Mouse (Mus musculus) CH12.LX (cell line): ENCODE results near the gene Zfp593. TPM values are rescaled to one million over a fixed set of nuclear protein-coding genes. Genes with fewer than 3 reads are reported as not detected.

ENCODE experiments used
- DNase-seq: peaks from one replicate; pipeline ENCODE4 v3.0.0-alpha.2; 2013; ENCODE audit errors: extremely low read depth
- H3K27ac ChIP-seq: 2 replicates; pipeline ENCODE4 v1.5.1; 2012; ENCODE audit warnings: low read depth, mild to moderate bottlenecking, control low read depth, moderate library complexity; ENCODE audit not compliant: insufficient read depth
- H3K27me3 ChIP-seq: replicated peaks from 2 replicates; pipeline ENCODE3; 2012; ENCODE audit warnings: inconsistent platforms
- H3K36me3 ChIP-seq, 2 experiments: replicated peaks in 1 of 2; 2 replicates each; pipeline versions ENCODE3 to v1.6.1; 2012; ENCODE audit warnings: inconsistent platforms in 1 of 2, low read length in 1 of 2, mild to moderate bottlenecking in 1 of 2, mixed read lengths in 1 of 2, moderate library complexity in 1 of 2; ENCODE audit not compliant: control insufficient read depth in 1 of 2, insufficient read depth in 1 of 2
- H3K4me1 ChIP-seq, 2 experiments: 2 replicates each; pipeline ENCODE4 v1.6.1; 2012; ENCODE audit warnings: inconsistent platforms in 1 of 2, moderate library complexity in 1 of 2; ENCODE audit not compliant: insufficient read depth in 2 of 2, control insufficient read depth in 1 of 2
- H3K4me2 ChIP-seq: 2 replicates; pipeline ENCODE4 v1.6.1; 2012; ENCODE audit warnings: low read depth, mild to moderate bottlenecking, control low read depth; ENCODE audit not compliant: poor library complexity, insufficient read depth, severe bottlenecking
- H3K4me3 ChIP-seq, 3 experiments: fragments of 150-350 bp in 1 of 3; sonication (generic) in 1 of 3; replicated peaks in 1 of 3; 2 replicates each; pipeline versions ENCODE3 to v1.5.1; 2011 to 2012; ENCODE audit warnings: low read depth in 2 of 3, low read length in 2 of 3, mild to moderate bottlenecking in 2 of 3, moderate library complexity in 2 of 3, control low read depth in 1 of 3, improper control_type of control experiment in 1 of 3, inconsistent platforms in 1 of 3, mixed read lengths in 1 of 3; ENCODE audit not compliant: poor library complexity in 1 of 3
- H3K79me2 ChIP-seq: replicated peaks from 2 replicates; pipeline ENCODE4 v1.6.1; 2012; ENCODE audit warnings: mild to moderate bottlenecking, moderate library complexity; ENCODE audit not compliant: control insufficient read depth, poor library complexity, insufficient read depth, severe bottlenecking; ENCODE audit errors: extremely low read depth
- H3K9ac ChIP-seq: 2 replicates; pipeline ENCODE4 v1.6.1; 2012; ENCODE audit warnings: low read depth, mild to moderate bottlenecking, control low read depth, moderate library complexity; ENCODE audit not compliant: insufficient read depth
- H3K9me3 ChIP-seq: replicated peaks from 2 replicates; pipeline ENCODE3; 2012; ENCODE audit warnings: low read length, inconsistent platforms, mixed read lengths
- BHLHE40 ChIP-seq: IDR thresholded peaks from 2 replicates; pipeline ENCODE4 v1.6.1; 2011; ENCODE audit warnings: mild to moderate bottlenecking, low read depth, low read length, improper control_type of control experiment
- CHD1 ChIP-seq: IDR thresholded peaks from 2 replicates; pipeline ENCODE4 v1.6.1; 2012; ENCODE audit warnings: low read depth, low read length, improper control_type of control experiment, inconsistent platforms
- CTCF ChIP-seq, 2 experiments: IDR thresholded peaks in 1 of 2; conservative IDR thresholded peaks in 1 of 2; 2 replicates each; pipeline ENCODE4 v1.5.1; 2011 to 2012; ENCODE audit warnings: low read depth in 2 of 2, low read length in 2 of 2, improper control_type of control experiment in 1 of 2, inconsistent platforms in 1 of 2, mild to moderate bottlenecking in 1 of 2, moderate library complexity in 1 of 2
- ELF1 ChIP-seq: IDR thresholded peaks from 2 replicates; pipeline ENCODE4 v1.6.1; 2014; ENCODE audit warnings: low read depth, mild to moderate bottlenecking, inconsistent platforms, low read length, improper control_type of control experiment
- EP300 ChIP-seq: IDR thresholded peaks from 2 replicates; pipeline ENCODE4 v1.6.1; 2011; ENCODE audit warnings: low read length, improper control_type of control experiment
- ETS1 ChIP-seq: conservative IDR thresholded peaks from 2 replicates; pipeline ENCODE4 v1.6.1; 2012; ENCODE audit warnings: low read depth, mild to moderate bottlenecking, inconsistent platforms, low read length, improper control_type of control experiment, moderate library complexity
- GABPA ChIP-seq: IDR thresholded peaks from 2 replicates; pipeline ENCODE4 v1.6.1; 2012; ENCODE audit warnings: low read depth, low read length, improper control_type of control experiment, inconsistent platforms; ENCODE audit not compliant: insufficient replicate concordance
- HCFC1 ChIP-seq: IDR thresholded peaks from 2 replicates; pipeline ENCODE4 v1.6.1; 2012; ENCODE audit warnings: low read depth, mild to moderate bottlenecking, inconsistent platforms, low read length, improper control_type of control experiment
- IRF4 ChIP-seq: IDR thresholded peaks from 2 replicates; pipeline ENCODE4 v1.6.1; 2014; ENCODE audit warnings: low read depth, mild to moderate bottlenecking, inconsistent platforms, low read length, improper control_type of control experiment
- JUN ChIP-seq: IDR thresholded peaks from 2 replicates; pipeline ENCODE4 v1.6.1; 2011; ENCODE audit warnings: low read depth, mild to moderate bottlenecking, low read length, improper control_type of control experiment, moderate library complexity; ENCODE audit not compliant: insufficient read depth
- JUND ChIP-seq: conservative IDR thresholded peaks from 2 replicates; pipeline ENCODE4 v1.6.1; 2011; ENCODE audit warnings: low read depth, low read length, improper control_type of control experiment
- KAT2A ChIP-seq: IDR thresholded peaks from 2 replicates; pipeline ENCODE4 v1.6.1; 2012; ENCODE audit warnings: low read length, improper control_type of control experiment, inconsistent platforms; ENCODE audit not compliant: insufficient replicate concordance
- MAFK ChIP-seq: IDR thresholded peaks from 2 replicates; pipeline ENCODE4 v1.6.1; 2011; ENCODE audit warnings: low read length, improper control_type of control experiment; ENCODE audit not compliant: insufficient replicate concordance
- MAX ChIP-seq: IDR thresholded peaks from 2 replicates; pipeline ENCODE4 v1.6.1; 2011; ENCODE audit warnings: low read length, improper control_type of control experiment
- MAZ ChIP-seq: IDR thresholded peaks from 2 replicates; pipeline ENCODE4 v1.6.1; 2012; ENCODE audit warnings: low read depth, mild to moderate bottlenecking, inconsistent platforms, low read length, improper control_type of control experiment, moderate library complexity
- MEF2A ChIP-seq: IDR thresholded peaks from 2 replicates; pipeline ENCODE4 v1.6.1; 2014; ENCODE audit warnings: low read depth, mild to moderate bottlenecking, inconsistent platforms, low read length, improper control_type of control experiment, borderline replicate concordance
- MXI1 ChIP-seq: IDR thresholded peaks from 2 replicates; pipeline ENCODE4 v1.6.1; 2011; ENCODE audit warnings: mild to moderate bottlenecking, low read depth, low read length, improper control_type of control experiment
- MYC ChIP-seq: IDR thresholded peaks from 2 replicates; pipeline ENCODE4 v1.6.1; 2011; ENCODE audit warnings: low read depth, mild to moderate bottlenecking, improper control_type of control experiment, low read length
- NELFE ChIP-seq: IDR thresholded peaks from 2 replicates; pipeline ENCODE4 v1.6.1; 2011; ENCODE audit warnings: low read depth, low read length, improper control_type of control experiment
- NRF1 ChIP-seq: IDR thresholded peaks from 2 replicates; pipeline ENCODE4 v1.6.1; 2014; ENCODE audit warnings: low read depth, mild to moderate bottlenecking, inconsistent platforms, low read length, improper control_type of control experiment, moderate library complexity
- PAX5 ChIP-seq: IDR thresholded peaks from 2 replicates; pipeline ENCODE4 v1.6.1; 2012; ENCODE audit warnings: low read length, inconsistent platforms, mixed read lengths
- POLR2A ChIP-seq: IDR thresholded peaks from 2 replicates; pipeline ENCODE4 v1.6.1; 2011; ENCODE audit warnings: low read depth, mild to moderate bottlenecking, improper control_type of control experiment, low read length
- POLR2AphosphoS2 ChIP-seq: IDR thresholded peaks from 2 replicates; pipeline ENCODE4 v1.6.1; 2011; ENCODE audit warnings: low read depth, low read length, improper control_type of control experiment
- RAD21 ChIP-seq: IDR thresholded peaks from 2 replicates; pipeline ENCODE4 v1.6.1; 2011; ENCODE audit warnings: low read depth, mild to moderate bottlenecking, low read length, improper control_type of control experiment, moderate library complexity
- RCOR1 ChIP-seq: conservative IDR thresholded peaks from 2 replicates; pipeline ENCODE4 v1.6.1; 2012; ENCODE audit warnings: low read depth, mild to moderate bottlenecking, inconsistent platforms, low read length, improper control_type of control experiment
- SIN3A ChIP-seq: IDR thresholded peaks from 2 replicates; pipeline ENCODE4 v1.6.1; 2012; ENCODE audit warnings: low read length, improper control_type of control experiment, inconsistent platforms
- SMC3 ChIP-seq: IDR thresholded peaks from 2 replicates; pipeline ENCODE4 v1.6.1; 2011; ENCODE audit warnings: low read depth, low read length, improper control_type of control experiment
- TBP ChIP-seq: conservative IDR thresholded peaks from 2 replicates; pipeline ENCODE4 v1.6.1; 2011; ENCODE audit warnings: low read depth, low read length, improper control_type of control experiment
- TCF12 ChIP-seq: IDR thresholded peaks from 2 replicates; pipeline ENCODE4 v1.6.1; 2014; ENCODE audit warnings: low read depth, mild to moderate bottlenecking, inconsistent platforms, low read length, improper control_type of control experiment
- UBTF ChIP-seq: IDR thresholded peaks from 2 replicates; pipeline ENCODE4 v1.6.1; 2012; ENCODE audit warnings: low read depth, mild to moderate bottlenecking, inconsistent platforms, low read length, improper control_type of control experiment, moderate library complexity
- USF2 ChIP-seq: conservative IDR thresholded peaks from 2 replicates; pipeline ENCODE4 v1.6.1; 2011; ENCODE audit warnings: low read depth, low read length, improper control_type of control experiment
- ZC3H11A ChIP-seq: IDR thresholded peaks from 2 replicates; pipeline ENCODE4 v1.6.1; 2012; ENCODE audit warnings: low read depth, mild to moderate bottlenecking, inconsistent platforms, low read length, improper control_type of control experiment
- ZKSCAN1 ChIP-seq: IDR thresholded peaks from 2 replicates; pipeline ENCODE4 v1.6.1; 2012; ENCODE audit warnings: low read depth, inconsistent platforms, low read length, improper control_type of control experiment, borderline replicate concordance
- ZMIZ1 ChIP-seq: IDR thresholded peaks from 2 replicates; pipeline ENCODE4 v1.6.1; 2012; ENCODE audit warnings: low read depth, mild to moderate bottlenecking, inconsistent platforms, low read length, improper control_type of control experiment
- ZNF384 ChIP-seq: IDR thresholded peaks from 2 replicates; pipeline ENCODE4 v1.6.1; 2012; ENCODE audit warnings: low read depth, low read length, improper control_type of control experiment, inconsistent platforms
- dilution Hi-C: fragments of 300-500 bp; cut with MboI; formaldehyde crosslinking; loops from 2 replicates; pipeline ENCODE4 v1.14.3; 2020; ENCODE audit warnings: low sequenced_read_pairs; ENCODE audit not compliant: extremely low pct_unique_long_range_greater_than_20kb, extremely low pct_ligation_motif_present
- in situ Hi-C: fragments of 300-500 bp; cut with MboI; formaldehyde crosslinking; loops from 3 replicates; pipeline ENCODE4 v1.14.3; 2019; ENCODE audit warnings: low sequenced_read_pairs, low pct_ligation_motif_present, low pct_unique_long_range_greater_than_20kb, mixed read lengths
- polyA plus RNA-seq: library from polyadenylated mRNA; unstranded; fragments of >175 nt; gene quantifications from 2 replicates; pipeline ENCODE4 v1.2.1, GENCODE M21; 2012; ENCODE audit warnings: low read depth; ENCODE audit not compliant: insufficient read length
- total RNA-seq, 2 experiments: library from RNA; depleted of rRNA; stranded (reverse); fragments of 300-350 nt in 1 of 2; fragments of >200 nt in 1 of 2; gene quantifications; 2 replicates each; pipeline ENCODE4 v1.2.3; 2012 to 2014

Zfp593 gene
- total RNA-seq (2012; rRNA removed) (29.1 and 32.3 TPM in 2 replicates), total RNA-seq (2014; rRNA removed) (31.2 and 34.7 TPM in 2 replicates), polyA plus RNA-seq (27.9 and 28.9 TPM in 2 replicates)

DNA sequence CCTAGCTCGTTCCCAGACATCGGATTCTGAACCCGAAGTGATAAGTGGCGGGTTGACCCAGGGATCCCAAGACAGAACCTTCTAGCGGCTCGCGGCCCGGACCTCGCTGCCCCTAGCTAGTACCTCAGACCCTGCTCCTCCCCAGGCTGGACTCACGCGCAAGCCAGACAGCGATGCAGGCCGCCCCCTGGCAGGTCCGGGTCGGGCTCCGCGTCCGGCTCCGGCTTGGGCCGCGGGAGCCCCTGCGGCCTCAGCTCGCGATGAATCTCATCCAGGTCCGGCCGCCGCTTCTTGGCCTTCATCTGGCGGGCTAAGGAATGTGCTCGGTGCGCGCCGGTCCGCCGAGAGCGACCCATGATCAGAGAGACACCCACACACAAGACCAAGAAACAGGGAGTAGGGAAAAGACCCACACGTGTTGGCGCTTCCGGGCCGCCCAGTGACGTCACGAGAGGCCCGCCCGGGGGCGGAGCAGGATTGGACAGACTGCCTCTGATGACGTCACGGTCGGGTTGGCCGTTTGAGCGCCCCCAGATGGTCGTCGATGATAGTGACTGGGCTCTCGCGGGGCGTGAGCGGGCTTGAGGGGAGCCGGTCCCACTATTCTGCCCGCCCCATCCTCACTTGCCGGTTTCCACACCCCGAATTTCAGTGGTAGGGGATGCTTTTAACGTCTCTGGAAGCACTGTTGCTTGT lies at the start of gene Zfp593:
Gene Zfp593, minus strand, starts transcription at position 445 of the 696 bp plus-strand sequence.
- Histone ChIP-seq H3K79me2 (peaks cover 10% of the 10 kb centered on the region; the same call in 1 of the 2 replicates), H3K4me1 (peaks cover 9 to 24% of the 10 kb centered on the region in 2 experiments; a peak in 3 of 4 replicates), H3K9ac (peak within 1 kb of the TSS; percentile 69), H3K4me3 (peak within 1 kb of the TSS; percentile 81 to 93 (median 89)), H3K27ac (no peak within 1 kb of the TSS), H3K36me3 (peaks cover 7 to 17% of the 10 kb centered on the region in 2 experiments), H3K27me3 (peaks cover 47% of the 10 kb centered on the region), H3K9me3 (no peaks in the 10 kb centered on the region), H3K4me2 (peak within 1 kb of the TSS; percentile 58)
- DNase-seq, result peak; percentile 91
- TF ChIP-seq SMC3 (peak; percentile 26), USF2 (no peak), TCF12 (peak; percentile 69; the same call in 1 of the 2 replicates), POLR2AphosphoS2 (no peak), KAT2A (no peak), ZC3H11A (no peak), GABPA (peak; percentile 34; the same call in 1 of the 2 replicates), RAD21 (no peak), NELFE (peak; percentile 79), MAFK (no peak), EP300 (no peak), MAX (peak; percentile 87), ETS1 (peak; percentile 57), IRF4 (peak; percentile 66), MXI1 (peak; percentile 97), ZMIZ1 (0 out of 2 replicates have a peak, but pooled peaks have one; percentile 40), SIN3A (peak; percentile 92), CTCF (conservative IDR thresholded peaks at IDR 0.05 in 1 of 2, IDR thresholded peaks at IDR 0.05 in 1 of 2; ENCODE audit: low read depth in 2 of 2, low read length in 2 of 2) (peak; percentile 30 to 76), UBTF (no peak), PAX5 (no peak), ZKSCAN1 (no peak), ELF1 (peak; percentile 93), RCOR1 (no peak), TBP (no peak), POLR2A (peak; percentile 78), MAZ (no peak), JUND (0 out of 2 replicates have a peak, but pooled peaks have one; percentile 49), HCFC1 (peak; percentile 73), ZNF384 (no peak), JUN (peak; percentile 47), MYC (peak; percentile 90), NRF1 (0 out of 2 replicates have a peak, but pooled peaks have one; percentile 12), MEF2A (peak; percentile 21; the same call in 1 of the 2 replicates), BHLHE40 (peak; percentile 88), CHD1 (no peak)
- in situ Hi-C loops, result loop anchor here (5.0 kb wide), 1 partner anchor 42 kb away; the partner anchor contains the start of gene Pdik1l
- dilution Hi-C loops, result no loop called here
